Mouse (Mus musculus) ES-E14 (cell line): ENCODE data around the gene Olfr1031. TPM values are rescaled to one million over a fixed set of nuclear protein-coding genes. Genes with fewer than 3 reads are reported as not detected.

Source experiments
- total RNA-seq: library from RNA; depleted of rRNA; stranded (reverse); fragments of 300-350 nt; gene quantifications from 2 replicates; pipeline ENCODE4 v1.2.3, GENCODE M21; 2012; rRNA removed

The Olfr1031 gene
- total RNA-seq, 1 experiment: not detected

Other genes starting within 250 kb of the Olfr1031 start
- gene Olfr1012, start 227.5 kb upstream of the Olfr1031 start, total RNA-seq: not detected in 2 replicates
- not detected in 2 replicates for gene Olfr1013, start 223.2 kb upstream of the Olfr1031 start, total RNA-seq
- gene Olfr1014, start 217.6 kb upstream of the Olfr1031 start, total RNA-seq: not detected in 2 replicates
- not detected in 2 replicates for gene Olfr1015, start 208.3 kb upstream of the Olfr1031 start, total RNA-seq
- not detected in 2 replicates for gene Olfr1016, start 187.8 kb upstream of the Olfr1031 start, total RNA-seq
- gene Olfr1018, start 171.8 kb upstream of the Olfr1031 start, total RNA-seq: not detected in 2 replicates
- not detected in 2 replicates for gene Olfr1019, start 144.8 kb upstream of the Olfr1031 start, total RNA-seq
- not detected in 2 replicates for gene Olfr1020, start 143.3 kb upstream of the Olfr1031 start, total RNA-seq
- gene Olfr1022, start 121.7 kb upstream of the Olfr1031 start, total RNA-seq: not detected in 2 replicates
- gene Olfr1023, start 104.7 kb upstream of the Olfr1031 start, total RNA-seq: not detected in 2 replicates
- gene Olfr1024, start 85.3 kb upstream of the Olfr1031 start, total RNA-seq: not detected in 2 replicates
- gene Olfr1025-ps1, start 75.1 kb upstream of the Olfr1031 start, total RNA-seq: not detected in 2 replicates
- gene Olfr1026, start 68.7 kb upstream of the Olfr1031 start, total RNA-seq: not detected in 2 replicates
- not detected in 2 replicates for gene Olfr1028, start 39.9 kb upstream of the Olfr1031 start, total RNA-seq
- gene Olfr1029, start 16.4 kb upstream of the Olfr1031 start, total RNA-seq: not detected in 2 replicates
- gene Olfr1030, start 11.0 kb upstream of the Olfr1031 start, total RNA-seq: not detected in 2 replicates
- not detected in 2 replicates for gene Olfr1032, start 15.2 kb downstream of the Olfr1031 start, total RNA-seq
- gene Olfr1033, start 30.3 kb downstream of the Olfr1031 start, total RNA-seq: not detected in 2 replicates
- gene Olfr1034, start 55.6 kb downstream of the Olfr1031 start, total RNA-seq: not detected in 2 replicates
- gene Olfr1036, start 83.7 kb downstream of the Olfr1031 start, total RNA-seq: not detected in 2 replicates
- not detected in 2 replicates for gene Olfr1037, start 97.1 kb downstream of the Olfr1031 start, total RNA-seq
- gene Olfr1039, start 145.6 kb downstream of the Olfr1031 start, total RNA-seq: not detected in 2 replicates
- gene Olfr1040, start 156.4 kb downstream of the Olfr1031 start, total RNA-seq: not detected in 2 replicates
- gene Olfr1042, start 171.5 kb downstream of the Olfr1031 start, total RNA-seq: not detected in 2 replicates
- not detected in 2 replicates for gene Olfr1043, start 177.2 kb downstream of the Olfr1031 start, total RNA-seq
- gene Olfr1044, start 187.5 kb downstream of the Olfr1031 start, total RNA-seq: not detected in 2 replicates
- not detected in 2 replicates for gene Olfr52, start 195.4 kb downstream of the Olfr1031 start, total RNA-seq
- not detected in 2 replicates for gene Olfr1045, start 212.7 kb downstream of the Olfr1031 start, total RNA-seq
- not detected in 2 replicates for gene Olfr1046, start 229.0 kb downstream of the Olfr1031 start, total RNA-seq
- gene Olfr1047, start 241.1 kb downstream of the Olfr1031 start, total RNA-seq: not detected in 2 replicates
- not detected in 2 replicates for gene Olfr1048, start 250.0 kb downstream of the Olfr1031 start, total RNA-seq